Mouse (Mus musculus): ENCODE data around the gene Ccdc34.

Gene Ccdc34

DNA sequence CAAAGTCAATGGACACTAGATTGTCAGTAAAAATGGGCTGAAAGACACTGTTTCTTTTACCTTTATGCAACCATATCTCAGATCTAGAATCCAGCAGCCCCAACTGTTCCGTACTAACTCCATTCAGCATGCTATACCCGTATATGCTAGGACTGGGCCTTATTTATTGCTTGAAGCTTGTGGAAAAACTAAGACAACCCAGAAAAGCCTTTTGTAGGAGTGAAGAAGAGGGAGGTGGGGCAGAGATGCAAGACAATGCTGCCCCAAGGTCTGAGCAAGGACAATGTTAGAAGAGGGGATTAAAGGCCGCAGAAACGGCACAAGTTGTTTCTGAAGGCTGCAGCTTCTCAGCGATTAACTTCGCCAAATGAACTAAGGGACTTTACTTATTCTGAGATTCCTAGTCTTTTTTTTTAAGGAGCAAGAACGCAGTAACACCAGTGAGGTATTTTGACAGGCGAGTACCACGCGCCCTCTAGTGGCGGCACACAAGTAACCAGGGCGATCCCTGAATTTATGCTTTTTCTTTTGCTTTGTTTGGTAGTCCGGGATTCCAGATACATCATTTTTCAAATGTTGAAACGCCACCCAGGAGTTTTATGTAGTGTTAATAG is 187.2 kb downstream of the Ccdc34 start:
- in situ Hi-C loops (cut with MboI, MseI) = loop anchor here (5.0 kb wide), 1 partner anchor 298 kb away; no protein-coding TSS in a partner anchor

DNA sequence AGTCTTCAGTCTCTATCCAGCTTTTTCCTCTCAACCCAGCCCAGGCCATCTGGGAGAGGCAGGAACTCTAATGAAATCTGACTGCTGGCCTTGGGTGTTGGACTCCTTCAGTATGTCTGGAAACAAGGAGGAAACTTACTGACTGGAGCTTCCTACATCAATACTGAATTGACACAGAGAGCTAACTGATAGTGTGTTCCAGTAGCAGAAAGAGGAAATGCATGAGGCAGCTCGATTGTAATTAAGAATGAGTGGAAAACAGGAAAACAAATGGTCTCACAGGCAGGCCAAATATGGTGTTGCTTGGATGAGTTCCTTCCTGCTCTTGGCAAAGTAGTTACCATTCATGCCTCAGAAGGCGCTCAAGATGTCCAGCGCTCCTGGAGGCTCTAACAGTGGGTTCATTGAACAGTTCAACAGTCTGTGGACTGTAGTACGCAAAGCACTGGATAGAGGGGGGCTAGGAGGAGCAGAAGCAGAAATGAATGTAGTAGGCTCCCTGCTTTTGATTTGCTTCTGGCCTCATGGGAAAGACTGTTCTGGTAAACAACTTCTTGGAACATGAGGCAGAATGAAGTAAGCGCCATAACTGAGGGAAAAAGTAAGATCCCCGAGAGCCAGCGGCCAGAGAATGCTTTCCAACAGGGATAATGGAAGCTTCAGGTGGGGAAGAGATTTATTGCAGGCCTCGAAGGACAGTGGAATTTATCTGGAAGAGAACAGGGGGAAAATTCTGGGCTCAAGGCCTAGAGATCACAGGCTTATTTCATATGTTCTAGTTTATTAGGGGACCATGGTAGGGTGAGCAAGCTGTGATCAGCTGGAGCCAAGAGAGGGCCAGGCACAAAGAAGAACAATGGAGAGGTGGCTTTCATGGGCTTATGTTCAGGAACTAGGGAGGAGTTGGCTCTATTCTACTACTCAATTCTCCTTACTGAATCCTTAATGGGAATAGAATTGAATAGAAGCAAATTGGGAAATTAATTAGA is 193.2 kb downstream of the Ccdc34 start:
- in situ Hi-C loops (cut with MboI, MseI) = no loop called here

DNA sequence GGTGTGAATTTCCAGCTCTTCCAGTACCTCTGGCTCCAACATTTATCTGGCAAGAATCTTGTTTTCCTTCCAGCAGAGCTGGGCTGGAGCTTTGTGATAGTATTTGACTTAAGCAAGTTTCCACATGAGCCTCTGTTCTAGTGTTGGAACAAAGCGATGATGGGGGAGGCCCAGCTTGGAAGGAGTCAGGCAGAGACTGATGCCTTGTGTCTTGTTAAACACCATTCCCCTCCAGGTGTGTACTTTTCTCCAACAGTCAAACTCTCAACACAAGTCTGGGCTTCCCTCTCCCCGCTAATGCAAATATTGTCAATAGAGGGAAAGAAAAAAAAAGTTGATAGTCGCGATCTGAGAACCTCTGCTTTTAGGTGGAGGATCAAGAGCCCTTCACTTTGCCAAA is 196.7 kb downstream of the Ccdc34 start:
- in situ Hi-C loops (cut with MboI, MseI) = no loop called here

GRCm38 (mm10) chr2:110214991-110215684 is 197.5 kb downstream of the Ccdc34 start:
- in situ Hi-C loops (cut with MboI, MseI) = no loop called here

GRCm38 (mm10) chr2:110215685-110216058 is 198.1 kb downstream of the Ccdc34 start:
- in situ Hi-C loops (cut with MboI, MseI) = no loop called here

GRCm38 (mm10) chr2:110220492-110220891 is 202.9 kb downstream of the Ccdc34 start:
- in situ Hi-C loops (cut with MboI, MseI) = no loop called here

- in situ Hi-C loops (cut with MboI, MseI) = no loop called here
These were observed 205.2 kb downstream of the Ccdc34 start for GRCm38 (mm10) chr2:110222793-110223192.
